Mouse (Mus musculus) ES-Bruce4 (cell line): ENCODE results near the gene Paqr7.

Experiments
- CTCF ChIP-seq: IDR thresholded peaks from one replicate; pipeline ENCODE4 v1.8.1; 2011; ENCODE audit warnings: low read depth, low read length
- EP300 ChIP-seq: IDR thresholded peaks from 2 replicates; pipeline ENCODE4 v1.6.1; 2011; ENCODE audit warnings: low read depth, low read length; ENCODE audit not compliant: insufficient read depth
- POLR2A ChIP-seq: IDR thresholded peaks from one replicate; pipeline ENCODE4 v1.8.1; 2011; ENCODE audit warnings: low read length; ENCODE audit not compliant: insufficient read depth

- no peak for TF ChIP-seq POLR2A
- no peak for TF ChIP-seq EP300
- no peak for TF ChIP-seq CTCF
Observed at GRCm38 (mm10) chr4:134535787-134536151, 39.3 kb downstream of the Paqr7 start.
